Comparison of ENCODE assay signal across 9 mouse cellular contexts in genomic region chr16:23898840-23899239, GRCm38 (mm10). TPM values are rescaled to one million over a fixed set of nuclear protein-coding genes. Genes with fewer than 3 reads are reported as not detected.
DNase-seq lines count a peak whose midpoint lies in the region; ATAC-seq and TF ChIP-seq lines count a peak whose summit lies in the region.
"Had no signal": no experiment of that assay in that cellular context is flagged by ENCODE, and none has a peak within 500 bp of the region (broad histone marks: within the 10 kb centered on the region; RNA-seq: fewer than 3 reads in every experiment).

No protein-coding gene starts in this region.

- H3K9ac ChIP-seq in heart, embryonic 14.5 days (ENCODE audit: low read length): no peak overlapping the region
- no peak overlapping the region for H3K9ac ChIP-seq in liver, embryonic 12.5 days
- H3K9ac ChIP-seq in stomach, embryonic 14.5 days (replicated peaks; ENCODE audit: low read depth, low read length): no peak overlapping the region

- H3K9me3 ChIP-seq in heart, embryonic 14.5 days (ENCODE audit: control insufficient read depth, low read length): no peaks in the 10 kb centered on the region
- H3K9me3 ChIP-seq in liver, embryonic 12.5 days (replicated peaks): no peaks in the 10 kb centered on the region
- H3K9me3 ChIP-seq in stomach, embryonic 14.5 days (ENCODE audit: control insufficient read depth, low read depth, low read length): no peaks in the 10 kb centered on the region

- TF ChIP-seq CTCF in bone marrow macrophage, adult 2 months (IDR thresholded peaks at IDR 0.05; ENCODE audit: low read depth, low read length): peak; percentile 87

- H3K4me2 ChIP-seq in heart, embryonic 14.5 days (ENCODE audit: low read length): peak overlapping the region; percentile 77
- peak overlapping the region; percentile 44 for H3K4me2 ChIP-seq in liver, embryonic 12.5 days
- H3K4me2 ChIP-seq in stomach, embryonic 14.5 days (replicated peaks; ENCODE audit: low read depth, low read length): peak overlapping the region; percentile 34; the same call in 1 of the 2 replicates

- TF ChIP-seq POLR2A in bone marrow macrophage, adult 2 months (IDR thresholded peaks at IDR 0.05; ENCODE audit: borderline replicate concordance, low read depth, low read length): no peak

- no peak for ATAC-seq in heart, embryonic 14.5 days (ENCODE audit: insufficient number of reproducible peaks, insufficient read depth, low FRiP score, low read depth)
- ATAC-seq in liver, embryonic 12.5 days: no peak
- peak; percentile 63; the same call in 1 of the 2 replicates for ATAC-seq in stomach, embryonic 14.5 days (ENCODE audit: insufficient number of reproducible peaks, insufficient read depth, low FRiP score, low read depth)

- no peak overlapping the region for H3K4me3 ChIP-seq in bone marrow macrophage, adult 2 months (ENCODE audit: insufficient read depth, low read length)
- peak overlapping the region in 1 of 2 experiments; percentile 31; a peak in 2 of 4 replicates for H3K4me3 ChIP-seq in heart, embryonic 14.5 days (ENCODE audit: control insufficient read depth in 1 of 2, insufficient read depth in 1 of 2, low read depth in 1 of 2, low read length in 2 of 2)
- no peak overlapping the region for H3K4me3 ChIP-seq in liver, embryonic 12.5 days
- H3K4me3 ChIP-seq in stomach, embryonic 14.5 days (ENCODE audit: low read depth, low read length): no peak overlapping the region

- H3K4me1 ChIP-seq in bone marrow macrophage, adult 2 months (ENCODE audit: control insufficient read depth, insufficient read depth, low read length): peaks cover 5% of the 10 kb centered on the region; the same call in 1 of the 2 replicates
- peaks cover 0 to 6% of the 10 kb centered on the region in 2 experiments; a peak in 3 of 4 replicates for H3K4me1 ChIP-seq in heart, embryonic 14.5 days (ENCODE audit: control insufficient read depth in 2 of 2, insufficient read depth in 2 of 2, low read length in 2 of 2)
- H3K4me1 ChIP-seq in liver, embryonic 12.5 days: no peaks in the 10 kb centered on the region
- H3K4me1 ChIP-seq in stomach, embryonic 14.5 days (ENCODE audit: control insufficient read depth, insufficient read depth, low read length): peaks cover 7% of the 10 kb centered on the region; the same call in 1 of the 2 replicates

- 10% methylated on average over 12 of the region's 12 CpGs for WGBS in heart, embryonic 14.5 days
- 7% methylated on average over 12 of the region's 12 CpGs for WGBS in liver, embryonic 12.5 days (ENCODE audit: insufficient replicate concordance)
- WGBS in stomach, embryonic 14.5 days: 11% methylated on average over 12 of the region's 12 CpGs

- no peak overlapping the region for H3K27ac ChIP-seq in bone marrow macrophage, adult 2 months (ENCODE audit: insufficient read depth, low read depth, low read length)
- H3K27ac ChIP-seq in heart, embryonic 14.5 days (replicated peaks in 1 of 2; ENCODE audit: control insufficient read depth in 1 of 2, insufficient read depth in 1 of 2, low read depth in 2 of 2, low read length in 2 of 2): no peak overlapping the region
- no peak overlapping the region for H3K27ac ChIP-seq in liver, embryonic 12.5 days
- H3K27ac ChIP-seq in stomach, embryonic 14.5 days (ENCODE audit: low read length): no peak overlapping the region

- peaks cover 7% of the 10 kb centered on the region for H3K27me3 ChIP-seq in heart, embryonic 14.5 days (ENCODE audit: control insufficient read depth, insufficient read depth, low read length)
- H3K27me3 ChIP-seq in liver, embryonic 12.5 days (replicated peaks): peaks cover 14% of the 10 kb centered on the region
- H3K27me3 ChIP-seq in stomach, embryonic 14.5 days (ENCODE audit: control insufficient read depth, insufficient read depth, low read length): no peaks in the 10 kb centered on the region

- H3K36me3 ChIP-seq in heart, embryonic 14.5 days (ENCODE audit: control insufficient read depth, insufficient read depth, low read length): no peaks in the 10 kb centered on the region
- H3K36me3 ChIP-seq in liver, embryonic 12.5 days: no peaks in the 10 kb centered on the region
- no peaks in the 10 kb centered on the region for H3K36me3 ChIP-seq in stomach, embryonic 14.5 days (ENCODE audit: control insufficient read depth, insufficient read depth, low read length)
- H3K36me3 ChIP-seq: G1E had no signal

- peak; percentile 94 for DNase-seq in 3T3-L1 (ENCODE audit: low read depth, low spot score)
- DNase-seq in fibroblast of lung, adult 2 months (ENCODE audit: low read depth): peak; percentile 34
- DNase-seq in kidney, postnatal 10 days: peak; percentile 91
- DNase-seq in natural killer cell, adult 2 months (ENCODE audit: low spot score in 2 of 2): peak; percentile 28 to 65

RNA-seq across cellular contexts. Expression of gene Sst, which starts 8.1 kb away (rescaled TPM):
- polyA plus RNA-seq in bone marrow macrophage, adult 2 months (2012; ENCODE audit: insufficient read depth, insufficient read length, missing spikeins): not detected in 2 replicates
- not detected in 2 replicates for polyA plus RNA-seq in heart, embryonic 14.5 days (2014; fragmentation: Nextera tagmentation; extraction: Ambion mirVana)
- not detected in 2 replicates for polyA plus RNA-seq in liver, embryonic 12.5 days (2016; fragmentation: Nextera tagmentation; extraction: Ambion mirVana)
- 0.85 and 1.0 TPM in 2 replicates for polyA plus RNA-seq in stomach, embryonic 14.5 days (2014; fragmentation: Nextera tagmentation; extraction: Ambion mirVana)
- polyA plus RNA-seq: G1E had no signal

RNA-seq across cellular contexts. Expression of gene Rtp2, which starts 33.4 kb away (rescaled TPM):
- polyA plus RNA-seq in bone marrow macrophage, adult 2 months (2012; ENCODE audit: insufficient read depth, insufficient read length, missing spikeins): not detected in 2 replicates
- polyA plus RNA-seq in heart, embryonic 14.5 days (2014; fragmentation: Nextera tagmentation; extraction: Ambion mirVana): not detected in 2 replicates
- not detected in 2 replicates for polyA plus RNA-seq in liver, embryonic 12.5 days (2016; fragmentation: Nextera tagmentation; extraction: Ambion mirVana)
- not detected in 2 replicates for polyA plus RNA-seq in stomach, embryonic 14.5 days (2014; fragmentation: Nextera tagmentation; extraction: Ambion mirVana)
- polyA plus RNA-seq: G1E had no signal

Comparison
In these comparisons a context has a peak if more than half of its experiments do, and no peak if none do; other contexts are left out.
1. DNase-seq: peak in every context shown above with its lines; median percentile 94 in 3T3-L1; 91 in kidney, postnatal 10 days; 46 in natural killer cell, adult 2 months; 34 in fibroblast of lung, adult 2 months.